In the genomic region with DNA sequence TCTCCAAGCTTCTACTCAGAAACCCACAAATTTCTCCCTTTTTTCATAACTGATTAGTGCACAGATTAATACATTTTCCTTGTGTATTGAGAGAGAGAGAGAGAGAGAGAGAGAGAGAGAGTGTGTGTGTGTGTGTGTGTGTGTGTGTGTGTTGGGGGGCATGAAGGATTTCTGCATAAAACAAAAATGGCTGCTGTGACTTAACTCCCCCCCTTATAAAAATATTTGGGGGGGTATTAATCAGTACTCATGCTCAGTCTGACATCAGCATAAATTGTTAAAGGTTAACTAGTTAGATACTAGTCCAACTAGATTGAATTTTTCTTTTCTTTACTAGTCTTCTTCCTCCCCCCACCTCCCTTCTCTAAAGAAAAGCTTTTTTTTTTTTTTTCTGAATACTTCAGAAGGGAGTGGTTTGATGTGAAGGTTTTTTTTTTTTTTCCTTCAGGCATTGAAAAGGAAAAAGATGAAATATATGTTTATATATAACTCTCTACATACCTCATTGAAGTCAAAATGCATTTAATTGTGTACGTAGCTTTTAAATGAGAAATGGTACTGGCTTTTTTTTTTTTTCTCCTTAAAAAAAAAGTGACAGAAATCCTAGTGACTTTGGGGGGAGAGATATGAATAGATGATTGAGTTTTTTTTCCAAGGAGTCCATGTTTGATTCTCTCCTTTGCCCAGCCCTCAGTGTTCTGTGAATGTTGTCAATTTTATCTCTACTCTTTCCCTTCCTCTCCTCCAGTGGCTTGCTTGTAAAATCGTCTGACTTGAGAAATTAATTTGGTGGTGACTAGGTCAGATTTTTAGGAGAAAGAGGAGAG, we compare ENCODE assay signal across 9 mouse cellular contexts. TPM values are rescaled to one million over a fixed set of nuclear protein-coding genes. Genes with fewer than 3 reads are reported as not detected.
DNase-seq lines count a peak whose midpoint lies in the region; ATAC-seq and TF ChIP-seq lines count a peak whose summit lies in the region.
"Had no signal": no experiment of that assay in that cellular context is flagged by ENCODE, and none has a peak within 500 bp of the region (broad histone marks: within the 10 kb centered on the region; RNA-seq: fewer than 3 reads in every experiment).

No protein-coding gene starts in this region.

- no peak for ATAC-seq in heart, embryonic 12.5 days (ENCODE audit: insufficient number of reproducible peaks, low FRiP score)
- ATAC-seq in hindbrain, embryonic 13.5 days (ENCODE audit: low FRiP score): no peak
- ATAC-seq in midbrain, embryonic 12.5 days (ENCODE audit: low FRiP score, low read depth): no peak

- TF ChIP-seq POLR2A in thymus, adult 2 months (IDR thresholded peaks at IDR 0.05; ENCODE audit: control insufficient read depth, extremely low read depth, insufficient read depth, low read length, poor library complexity): no peak

- TF ChIP-seq CTCF in thymus, adult 2 months (IDR thresholded peaks at IDR 0.05; ENCODE audit: borderline replicate concordance, control insufficient read depth, extremely low read depth, insufficient read depth, low read length, poor library complexity): no peak

- in situ Hi-C loops in ES-E14 (cut with MboI; ENCODE audit: low sequenced_read_pairs in 2 of 2, unreplicated experiment in 2 of 2): no loop called here

- 40% methylated on average over 2 of the region's 2 CpGs for WGBS in heart, embryonic 12.5 days
- 10% methylated on average over 2 of the region's 2 CpGs for WGBS in hindbrain, embryonic 13.5 days
- WGBS in midbrain, embryonic 12.5 days: 24% methylated on average over 2 of the region's 2 CpGs
- 38% methylated on average over 2 of the region's 2 CpGs for WGBS in thymus, adult 2 months

- H3K27me3 ChIP-seq in heart, embryonic 12.5 days (replicated peaks): no peaks in the 10 kb centered on the region
- H3K27me3 ChIP-seq in hindbrain, embryonic 13.5 days: no peaks in the 10 kb centered on the region
- no peaks in the 10 kb centered on the region for H3K27me3 ChIP-seq in midbrain, embryonic 12.5 days
- H3K27me3 ChIP-seq in thymus, adult 2 months (ENCODE audit: control insufficient read depth, insufficient read depth, low read length): no peaks in the 10 kb centered on the region

- H3K9ac ChIP-seq in heart, embryonic 12.5 days: no peak overlapping the region
- H3K9ac ChIP-seq in ES-E14 (ENCODE audit: insufficient read depth, low read depth, low read length, poor library complexity, severe bottlenecking): no peak overlapping the region
- H3K9ac ChIP-seq in hindbrain, embryonic 13.5 days: peak overlapping the region; percentile 100
- H3K9ac ChIP-seq in midbrain, embryonic 12.5 days (replicated peaks): peak overlapping the region; percentile 99

- no peak overlapping the region; the same call in 1 of the 2 replicates for H3K27ac ChIP-seq in heart, embryonic 12.5 days (ENCODE audit: poor library complexity, severe bottlenecking)
- H3K27ac ChIP-seq in ES-E14 (ENCODE audit: insufficient read depth, low read depth, low read length, poor library complexity, severe bottlenecking): no peak overlapping the region
- H3K27ac ChIP-seq in hindbrain, embryonic 13.5 days: peak overlapping the region; percentile 100
- peak overlapping the region; percentile 100 for H3K27ac ChIP-seq in midbrain, embryonic 12.5 days (replicated peaks)
- no peak overlapping the region; the same call in 1 of the 2 replicates for H3K27ac ChIP-seq in thymus, adult 2 months (ENCODE audit: control insufficient read depth, insufficient read depth, low read length)

- H3K4me1 ChIP-seq in heart, embryonic 12.5 days (replicated peaks): peaks cover 54% of the 10 kb centered on the region
- peaks cover 0 to 26% of the 10 kb centered on the region in 2 experiments; a peak in 2 of 4 replicates for H3K4me1 ChIP-seq in ES-E14 (ENCODE audit: control insufficient read depth in 2 of 2, insufficient read depth in 2 of 2, low read length in 2 of 2, poor library complexity in 1 of 2)
- H3K4me1 ChIP-seq in hindbrain, embryonic 13.5 days (replicated peaks): peaks cover 56% of the 10 kb centered on the region
- H3K4me1 ChIP-seq in midbrain, embryonic 12.5 days: peaks cover 48% of the 10 kb centered on the region
- H3K4me1 ChIP-seq in thymus, adult 2 months (replicated peaks; ENCODE audit: control insufficient read depth, insufficient read depth, low read length): peaks cover 39% of the 10 kb centered on the region

- DNase-seq in heart, postnatal 14 days: no peak
- DNase-seq in ES-E14 (ENCODE audit: low read depth, low spot score): no peak
- no peak for DNase-seq in adrenal gland, postnatal 36 days
- DNase-seq in frontal cortex, postnatal 25 days (ENCODE audit: low spot score in 2 of 2): no peak
- DNase-seq in thymus, adult 2 months: no peak
- DNase-seq: cerebellum, adult 11 months had no signal

- intact Hi-C loops in heart, postnatal 14 days (cut with DNase I): loop anchor here (2.0 kb wide), 1 partner anchor 45 kb away; no protein-coding TSS in a partner anchor

- H3K36me3 ChIP-seq in heart, embryonic 12.5 days: peaks cover 5% of the 10 kb centered on the region; the same call in 1 of the 2 replicates
- no peaks in the 10 kb centered on the region for H3K36me3 ChIP-seq in ES-E14 (ENCODE audit: control insufficient read depth, insufficient read depth, low read length, poor library complexity, severe bottlenecking)
- H3K36me3 ChIP-seq in hindbrain, embryonic 13.5 days: peaks cover 12% of the 10 kb centered on the region; the same call in 1 of the 2 replicates
- H3K36me3 ChIP-seq in midbrain, embryonic 12.5 days: peaks cover 15% of the 10 kb centered on the region
- H3K36me3 ChIP-seq in thymus, adult 2 months (ENCODE audit: control insufficient read depth, insufficient read depth, low read length): no peaks in the 10 kb centered on the region

- H3K4me2 ChIP-seq in heart, embryonic 12.5 days: peak overlapping the region; percentile 97
- peak overlapping the region; percentile 94 for H3K4me2 ChIP-seq in hindbrain, embryonic 13.5 days
- peak overlapping the region; percentile 87 for H3K4me2 ChIP-seq in midbrain, embryonic 12.5 days (replicated peaks)

- no peak overlapping the region for H3K4me3 ChIP-seq in heart, embryonic 12.5 days
- H3K4me3 ChIP-seq in ES-E14 (ENCODE audit: insufficient read depth in 1 of 2, low read depth in 1 of 2, low read length in 2 of 2, poor library complexity in 1 of 2, severe bottlenecking in 1 of 2): no peak overlapping the region
- peak overlapping the region; percentile 96 for H3K4me3 ChIP-seq in hindbrain, embryonic 13.5 days
- peak overlapping the region; percentile 98 for H3K4me3 ChIP-seq in midbrain, embryonic 12.5 days
- no peak overlapping the region for H3K4me3 ChIP-seq in thymus, adult 2 months (ENCODE audit: control insufficient read depth, insufficient read depth, low read length)

- no peaks in the 10 kb centered on the region for H3K9me3 ChIP-seq in heart, embryonic 12.5 days (replicated peaks)
- H3K9me3 ChIP-seq in ES-E14 (ENCODE audit: control insufficient read depth, insufficient read depth, low read depth, low read length): no peaks in the 10 kb centered on the region
- H3K9me3 ChIP-seq in hindbrain, embryonic 13.5 days: no peaks in the 10 kb centered on the region
- no peaks in the 10 kb centered on the region for H3K9me3 ChIP-seq in midbrain, embryonic 12.5 days

TF ChIP-seq in ES-E14, 5 proteins besides CTCF, POLR2A, EP300 and RAD21 (continues in another document):
- no peak for TF ChIP-seq MAFK (IDR thresholded peaks at IDR 0.05; ENCODE audit: insufficient read depth, low read depth, low read length)

RNA-seq across cellular contexts. Expression of a gene that starts 1.0 kb away (rescaled TPM):
- polyA plus RNA-seq in heart, embryonic 12.5 days (2016; fragmentation: Nextera tagmentation; extraction: Ambion mirVana): 19.2 and 23.5 TPM in 2 replicates
- total RNA-seq in heart, postnatal 14 days (2021): 10 to 100 TPM; 45.4 to 47.4 TPM
- total RNA-seq in ES-E14 (2012; rRNA removed): 21.6 and 27.0 TPM in 2 replicates
- 92.4 and 93.5 TPM in 2 replicates for polyA plus RNA-seq in hindbrain, embryonic 13.5 days (2015; fragmentation: Nextera tagmentation; extraction: Ambion mirVana)
- polyA plus RNA-seq in midbrain, embryonic 12.5 days (2016; fragmentation: Nextera tagmentation; extraction: Ambion mirVana): 78.7 and 88.5 TPM in 2 replicates
- 100 to 1,000 TPM in 1 of 2 experiments, 10 to 100 TPM in 1; 78.6 to 119 TPM for total RNA-seq in adrenal gland, postnatal 36 days (2021)
- 278 and 280 TPM in 2 replicates for polyA plus RNA-seq in thymus, adult 2 months (2012; rRNA removed)

RNA-seq across cellular contexts. Expression of a gene that starts 25.1 kb away (rescaled TPM):
- polyA plus RNA-seq in heart, embryonic 12.5 days (2016; fragmentation: Nextera tagmentation; extraction: Ambion mirVana): 147 and 150 TPM in 2 replicates
- 10 to 100 TPM; 85.4 to 91.7 TPM for total RNA-seq in heart, postnatal 14 days (2021)
- total RNA-seq in ES-E14 (2012; rRNA removed): 191 and 202 TPM in 2 replicates
- 103 and 105 TPM in 2 replicates for polyA plus RNA-seq in hindbrain, embryonic 13.5 days (2015; fragmentation: Nextera tagmentation; extraction: Ambion mirVana)
- polyA plus RNA-seq in midbrain, embryonic 12.5 days (2016; fragmentation: Nextera tagmentation; extraction: Ambion mirVana): 98.9 and 105 TPM in 2 replicates
- 100 to 1,000 TPM; 132 to 158 TPM for total RNA-seq in adrenal gland, postnatal 36 days (2021)
- 139 and 170 TPM in 2 replicates for polyA plus RNA-seq in thymus, adult 2 months (2012; rRNA removed)

RNA-seq across cellular contexts. Expression of a gene that starts 25.2 kb away (rescaled TPM):
- 24.8 and 27.1 TPM in 2 replicates for polyA plus RNA-seq in heart, embryonic 12.5 days (2016; fragmentation: Nextera tagmentation; extraction: Ambion mirVana)
- total RNA-seq in heart, postnatal 14 days (2021): 10 to 100 TPM; 25.0 to 29.3 TPM
- 18.8 and 29.0 TPM in 2 replicates for total RNA-seq in ES-E14 (2012; rRNA removed)
- 34.9 and 35.5 TPM in 2 replicates for polyA plus RNA-seq in hindbrain, embryonic 13.5 days (2015; fragmentation: Nextera tagmentation; extraction: Ambion mirVana)
- 52.9 and 53.8 TPM in 2 replicates for polyA plus RNA-seq in midbrain, embryonic 12.5 days (2016; fragmentation: Nextera tagmentation; extraction: Ambion mirVana)
- total RNA-seq in adrenal gland, postnatal 36 days (2021): 10 to 100 TPM; 49.0 to 50.9 TPM
- 37.2 and 41.5 TPM in 2 replicates for polyA plus RNA-seq in thymus, adult 2 months (2012; rRNA removed)

RNA-seq across cellular contexts. Expression of a gene that starts 27.8 kb away (rescaled TPM):
- 34.4 and 35.7 TPM in 2 replicates for polyA plus RNA-seq in heart, embryonic 12.5 days (2016; fragmentation: Nextera tagmentation; extraction: Ambion mirVana)
- 10 to 100 TPM; 37.4 to 39.6 TPM for total RNA-seq in heart, postnatal 14 days (2021)
- 23.9 and 43.3 TPM in 2 replicates for total RNA-seq in ES-E14 (2012; rRNA removed)
- 7.1 and 8.7 TPM in 2 replicates for polyA plus RNA-seq in hindbrain, embryonic 13.5 days (2015; fragmentation: Nextera tagmentation; extraction: Ambion mirVana)
- polyA plus RNA-seq in midbrain, embryonic 12.5 days (2016; fragmentation: Nextera tagmentation; extraction: Ambion mirVana): 11.4 and 12.1 TPM in 2 replicates
- 10 to 100 TPM; 13.4 to 17.8 TPM for total RNA-seq in adrenal gland, postnatal 36 days (2021)
- 7.3 and 9.3 TPM in 2 replicates for polyA plus RNA-seq in thymus, adult 2 months (2012; rRNA removed)

RNA-seq across cellular contexts. Expression of a gene that starts 29.9 kb away (rescaled TPM):
- 6.7 and 8.5 TPM in 2 replicates for polyA plus RNA-seq in heart, embryonic 12.5 days (2016; fragmentation: Nextera tagmentation; extraction: Ambion mirVana)
- total RNA-seq in heart, postnatal 14 days (2021): under 1 TPM; 0.34 to 0.48 TPM
- 1.3 and 1.8 TPM in 2 replicates for total RNA-seq in ES-E14 (2012; rRNA removed)
- 163 and 166 TPM in 2 replicates for polyA plus RNA-seq in hindbrain, embryonic 13.5 days (2015; fragmentation: Nextera tagmentation; extraction: Ambion mirVana)
- 48.4 and 50.5 TPM in 2 replicates for polyA plus RNA-seq in midbrain, embryonic 12.5 days (2016; fragmentation: Nextera tagmentation; extraction: Ambion mirVana)
- 1 to 10 TPM; 4.7 to 6.6 TPM for total RNA-seq in adrenal gland, postnatal 36 days (2021)
- polyA plus RNA-seq in thymus, adult 2 months (2012; rRNA removed): 3.3 and 4.1 TPM in 2 replicates

Comparison
In these comparisons a context has a peak if more than half of its experiments do, and no peak if none do; other contexts are left out.
1. H3K27ac ChIP-seq: peak in hindbrain, embryonic 13.5 days (single experiment) and midbrain, embryonic 12.5 days (single experiment); none in heart, embryonic 12.5 days (single experiment), ES-E14 (single experiment) and thymus, adult 2 months (single experiment).
2. H3K4me3 ChIP-seq: peak in hindbrain, embryonic 13.5 days (single experiment) and midbrain, embryonic 12.5 days (single experiment); none in heart, embryonic 12.5 days (single experiment), ES-E14 (0 of 2) and thymus, adult 2 months (single experiment).
3. H3K9ac ChIP-seq: peak in hindbrain, embryonic 13.5 days (single experiment) and midbrain, embryonic 12.5 days (single experiment); none in heart, embryonic 12.5 days (single experiment) and ES-E14 (single experiment).
4. Peak in every context shown above with its lines, with median percentiles within 50 percentile points of each other: H3K4me2 ChIP-seq.